Mouse (Mus musculus): ENCODE results near the gene Olfr855. TPM values are rescaled to one million over a fixed set of nuclear protein-coding genes. Genes with fewer than 3 reads are reported as not detected.

Olfr855 gene
- total RNA-seq, 1 experiment: not detected

DNA sequence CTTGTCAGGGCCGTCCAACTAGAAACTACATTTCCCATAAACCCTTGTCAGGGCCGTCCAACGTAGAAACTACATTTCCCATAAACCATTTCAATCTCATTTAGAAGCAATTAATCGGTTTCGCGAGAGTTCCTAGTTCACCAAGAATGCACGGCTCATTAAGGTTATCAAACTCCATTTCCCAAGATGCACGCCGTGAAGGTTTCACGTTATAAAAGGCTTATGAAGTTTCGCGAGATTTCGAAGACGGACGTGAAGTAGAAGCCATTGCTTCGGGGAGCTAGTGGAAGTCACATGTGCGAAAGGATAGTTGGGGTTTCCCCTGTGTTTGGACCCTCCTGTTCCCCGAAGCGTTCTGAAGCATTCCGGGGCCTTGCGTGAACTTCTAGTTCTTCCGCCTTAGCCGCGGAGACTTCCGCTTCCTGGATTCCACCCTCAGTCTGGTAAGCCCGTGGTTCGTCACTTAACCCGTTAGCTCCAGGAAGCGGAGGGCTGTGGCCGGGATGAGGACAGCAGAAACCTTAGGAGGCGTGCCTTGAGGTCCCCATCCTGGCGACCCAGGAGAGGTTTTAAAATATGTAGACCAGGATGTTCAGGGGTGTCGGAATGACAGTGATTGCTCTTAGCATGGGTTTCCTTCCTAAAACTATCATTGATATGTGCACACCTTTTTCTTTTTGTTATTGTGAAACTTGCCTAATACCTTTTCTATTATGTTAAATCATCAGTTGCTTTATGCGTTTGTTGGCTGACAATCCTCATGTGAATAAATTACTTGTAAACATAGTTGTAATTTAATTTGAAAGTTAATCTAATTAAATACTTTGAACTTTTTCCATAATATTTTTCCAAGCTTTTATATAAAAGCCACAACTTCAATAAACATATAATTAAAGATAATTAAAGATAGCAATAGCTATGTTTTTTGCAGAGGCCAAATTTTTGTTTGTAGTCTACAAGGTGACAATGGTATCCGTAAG is 39.7 kb downstream of the Olfr855 start, which contains the start of gene Zfp317:
Zfp317 (plus strand) TSS at position 260 of the 980 bp plus-strand sequence.
- Histone ChIP-seq H3K4me1 (ENCODE audit: control insufficient read depth in 2 of 2, insufficient read depth in 2 of 2, low read length in 2 of 2, poor library complexity in 1 of 2) (peaks cover 0 to 4% of the 10 kb centered on the region in 2 experiments; a peak in 1 of 4 replicates), H3K9me3 (ENCODE audit: control insufficient read depth, insufficient read depth, low read depth, low read length) (no peaks in the 10 kb centered on the region), H3K4me3 (ENCODE audit: insufficient read depth in 1 of 2, low read depth in 1 of 2, low read length in 2 of 2, poor library complexity in 1 of 2, severe bottlenecking in 1 of 2) (peak within 1 kb of the TSS; percentile 73 to 89), H3K36me3 (ENCODE audit: control insufficient read depth, insufficient read depth, low read length, poor library complexity, severe bottlenecking) (peaks cover 2% of the 10 kb centered on the region), H3K9ac (ENCODE audit: insufficient read depth, low read depth, low read length, poor library complexity, severe bottlenecking) (peak within 1 kb of the TSS; percentile 82), H3K27ac (ENCODE audit: insufficient read depth, low read depth, low read length, poor library complexity, severe bottlenecking) (peak within 1 kb of the TSS; percentile 86)
- in situ Hi-C loops (cut with MboI; ENCODE audit: low sequenced_read_pairs in 2 of 2, unreplicated experiment in 2 of 2): no loop called here
- DNase-seq (ENCODE audit: low read depth, low spot score): peak; percentile 97
- no peak for TF ChIP-seq ZC3H11A (IDR thresholded peaks at IDR 0.05; ENCODE audit: borderline replicate concordance, low read depth, low read length)
- TF ChIP-seq HCFC1 (IDR thresholded peaks at IDR 0.05; ENCODE audit: borderline replicate concordance, insufficient read depth, low read length): peak; percentile 97
- peak; percentile 99 for TF ChIP-seq CHD2 (IDR thresholded peaks at IDR 0.05; ENCODE audit: low read depth, low read length)

DNA sequence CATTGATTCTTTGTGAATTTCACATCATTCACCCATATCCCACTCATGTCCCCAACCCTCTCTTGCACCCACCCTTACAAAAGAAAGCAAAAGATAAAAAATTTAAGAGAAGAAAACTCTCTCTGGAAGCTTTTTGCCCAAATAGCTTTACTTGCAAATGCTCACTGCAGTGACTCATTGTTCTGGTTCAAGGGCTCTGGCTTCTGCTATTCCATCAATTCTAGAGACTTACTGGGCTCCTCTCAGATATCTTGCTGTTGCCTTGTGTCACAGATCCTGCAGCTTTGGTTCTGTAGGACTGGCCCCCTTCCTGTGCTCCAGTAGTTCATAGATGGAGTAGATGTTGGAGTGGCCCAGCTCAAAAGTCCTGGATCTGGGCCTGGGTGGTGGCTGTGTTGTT is 47.2 kb downstream of the Olfr855 start:
- Histone ChIP-seq H3K27ac (ENCODE audit: insufficient read depth, low read depth, low read length, poor library complexity, severe bottlenecking) (no peak overlapping the region), H3K9me3 (ENCODE audit: control insufficient read depth, insufficient read depth, low read depth, low read length) (no peaks in the 10 kb centered on the region), H3K9ac (ENCODE audit: insufficient read depth, low read depth, low read length, poor library complexity, severe bottlenecking) (no peak overlapping the region), H3K36me3 (ENCODE audit: control insufficient read depth, insufficient read depth, low read length, poor library complexity, severe bottlenecking) (peaks cover 5% of the 10 kb centered on the region), H3K4me1 (ENCODE audit: control insufficient read depth in 2 of 2, insufficient read depth in 2 of 2, low read length in 2 of 2, poor library complexity in 1 of 2) (no peaks in the 10 kb centered on the region; a peak in 1 of 4 replicates), H3K4me3 (ENCODE audit: insufficient read depth in 1 of 2, low read depth in 1 of 2, low read length in 2 of 2, poor library complexity in 1 of 2, severe bottlenecking in 1 of 2) (no peak overlapping the region)
- in situ Hi-C loops (cut with MboI; ENCODE audit: low sequenced_read_pairs in 2 of 2, unreplicated experiment in 2 of 2): no loop called here
- no peak for TF ChIP-seq ZC3H11A (IDR thresholded peaks at IDR 0.05; ENCODE audit: borderline replicate concordance, low read depth, low read length)
- TF ChIP-seq CHD2 (IDR thresholded peaks at IDR 0.05; ENCODE audit: low read depth, low read length): no peak
- DNase-seq (ENCODE audit: low read depth, low spot score): no peak

Other genes with a start within 250 kb of the Olfr855 start
- gene Olfr845, start 246.2 kb upstream of the Olfr855 start, total RNA-seq (2012; rRNA removed): not detected in 2 replicates
- gene Olfr846, start 218.6 kb upstream of the Olfr855 start, total RNA-seq (2012; rRNA removed): not detected in 2 replicates
- not detected in 2 replicates for gene Olfr847, start 203.9 kb upstream of the Olfr855 start, total RNA-seq (2012; rRNA removed)
- gene Olfr849, start 142.4 kb upstream of the Olfr855 start, total RNA-seq (2012; rRNA removed): not detected in 2 replicates
- gene Olfr850, start 104.4 kb upstream of the Olfr855 start, total RNA-seq (2012; rRNA removed): not detected in 2 replicates
- gene Olfr851, start 89.3 kb upstream of the Olfr855 start, total RNA-seq (2012; rRNA removed): not detected in 2 replicates
- not detected in 2 replicates for gene Olfr853, start 41.5 kb upstream of the Olfr855 start, total RNA-seq (2012; rRNA removed)
- gene Olfr854, start 15.2 kb upstream of the Olfr855 start, total RNA-seq (2012; rRNA removed): not detected in 2 replicates
- gene Zfp317, start 39.5 kb downstream of the Olfr855 start, total RNA-seq (2012; rRNA removed): 24.9 and 27.5 TPM in 2 replicates
- not detected in 2 replicates for gene Olfr857, start 126.8 kb downstream of the Olfr855 start, total RNA-seq (2012; rRNA removed)
- not detected in 2 replicates for gene Olfr58, start 197.7 kb downstream of the Olfr855 start, total RNA-seq (2012; rRNA removed)
- gene Olfr859, start 222.3 kb downstream of the Olfr855 start, total RNA-seq (2012; rRNA removed): not detected in 2 replicates